Mouse (Mus musculus): Measurements from ENCODE around the gene Krtap16-1. TPM values are rescaled to one million over a fixed set of nuclear protein-coding genes. Genes with fewer than 3 reads are reported as not detected.

Krtap16-1 gene
- polyA plus RNA-seq (2012; rRNA removed), result not detected in 2 replicates

GRCm38 (mm10) chr11:99986180-99986647, at the start of gene Krtap16-1:
Krtap16-1 (minus strand) TSS chr11:99986597.

DNA sequence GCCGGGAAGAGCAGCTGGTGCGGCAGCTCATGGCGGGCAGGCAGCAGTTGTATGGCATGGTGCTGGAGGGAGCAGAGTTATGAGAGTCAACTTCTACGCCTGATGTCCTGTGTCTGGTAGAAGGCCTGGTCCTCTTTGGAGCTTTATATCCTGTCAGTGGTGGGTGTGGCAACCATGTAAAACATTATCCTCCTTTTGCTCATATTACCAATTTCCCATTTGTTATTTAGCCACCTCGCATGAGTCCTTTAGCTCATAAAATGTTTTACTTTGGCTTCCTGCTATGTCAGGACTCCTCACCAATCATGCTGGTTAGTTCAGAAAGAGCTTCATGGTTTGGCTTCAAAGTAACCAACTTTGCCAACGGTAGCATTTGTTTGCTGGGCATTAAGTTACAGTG, 43.4 kb upstream of the Krtap16-1 start, which contains the start of gene Krt33b:
Gene Krt33b (minus strand): TSS at position 101 of the 400 bp plus-strand sequence.

DNA sequence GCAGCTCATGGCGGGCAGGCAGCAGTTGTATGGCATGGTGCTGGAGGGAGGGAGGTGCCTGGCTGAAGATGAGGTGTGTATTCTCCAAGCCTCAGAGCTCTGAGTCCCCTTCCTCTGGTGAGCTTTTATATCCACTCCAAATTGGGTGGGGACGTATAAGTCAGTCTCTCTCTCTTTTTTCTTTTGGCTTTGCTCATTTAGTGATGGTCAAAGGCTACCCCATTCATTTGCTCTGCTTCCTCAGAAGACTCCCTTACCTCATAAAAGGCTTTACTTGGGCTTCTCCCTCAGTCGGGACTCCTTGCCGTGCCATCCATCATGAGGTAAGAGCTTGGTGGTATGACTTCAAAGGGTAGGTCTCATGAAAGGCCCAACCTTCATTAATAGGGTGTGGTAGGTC, 29.7 kb upstream of the Krtap16-1 start, which contains the start of gene Krt33a:
Gene Krt33a (minus strand): TSS at position 101 of the 400 bp plus-strand sequence.

GRCm38 (mm10) chr11:99993620-99994383, 7.4 kb upstream of the Krtap16-1 start, which contains the start of gene Krtap17-1:
Krtap17-1 (minus strand) TSS chr11:99993994.

DNA sequence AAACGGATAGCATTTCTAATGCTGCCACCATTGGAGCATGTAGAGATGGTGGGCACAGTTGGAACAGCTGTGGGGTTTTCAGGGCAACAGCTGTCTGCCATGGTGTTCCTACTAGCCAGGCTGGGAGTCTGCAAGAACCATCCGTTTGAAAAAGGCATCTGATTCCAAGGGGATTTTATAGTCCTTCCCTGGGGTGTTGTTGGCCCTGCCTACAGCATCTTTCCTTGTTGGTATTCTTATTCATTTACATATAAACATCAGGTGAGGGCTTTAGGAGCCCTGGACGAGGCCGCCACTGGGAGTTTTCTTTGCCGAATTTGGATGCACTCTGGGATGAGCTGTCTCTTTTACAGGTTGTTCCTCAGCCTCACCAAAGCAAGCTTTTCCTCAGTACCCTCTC, 7.4 kb downstream of the Krtap16-1 start, which contains the start of gene Krtap29-1:
Gene Krtap29-1 (minus strand): TSS at position 101 of the 400 bp plus-strand sequence.

DNA sequence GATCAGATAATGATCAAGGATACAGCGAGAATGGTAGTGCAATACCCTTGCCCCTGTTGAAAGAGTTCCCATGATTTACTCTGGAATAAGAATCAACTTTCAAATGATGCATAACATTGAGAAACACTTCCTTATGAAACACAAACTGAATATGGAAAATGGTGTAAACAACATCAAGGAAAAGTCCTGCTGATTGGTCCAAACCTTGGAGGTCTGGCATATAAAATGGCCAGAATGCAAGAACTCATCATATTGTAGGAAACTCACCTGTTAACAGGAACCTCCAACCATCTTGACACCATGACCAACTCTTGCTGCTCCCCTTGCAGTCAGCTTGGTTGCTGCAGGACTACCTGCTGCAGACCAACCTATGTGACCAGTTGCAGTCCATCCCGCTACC, 38.2 kb downstream of the Krtap16-1 start, which contains the start of gene Krtap9-5:
Gene Krtap9-5 (plus strand): TSS at position 301 of the 400 bp plus-strand sequence.

GRCm38 (mm10) chr11:99935991-99936390, 50.4 kb downstream of the Krtap16-1 start, which contains the start of gene Krtap31-2:
Krtap31-2 (plus strand) TSS chr11:99936291.

Other genes with a start within 250 kb of the Krtap16-1 start
- not detected in 2 replicates for gene Gm11595, start 213.7 kb downstream of the Krtap16-1 start, polyA plus RNA-seq (2012; rRNA removed)
- gene Krtap4-8, start 205.9 kb downstream of the Krtap16-1 start, polyA plus RNA-seq (2012; rRNA removed), result not detected in 2 replicates
- gene Krtap4-9, start 201.4 kb downstream of the Krtap16-1 start, polyA plus RNA-seq (2012; rRNA removed), result not detected in 2 replicates
- not detected in 2 replicates for gene Gm11596, start 193.1 kb downstream of the Krtap16-1 start, polyA plus RNA-seq (2012; rRNA removed)
- gene Gm11569, start 187.7 kb downstream of the Krtap16-1 start, polyA plus RNA-seq (2012; rRNA removed), result not detected in 2 replicates
- not detected in 2 replicates for gene Gm11554, start 182.2 kb downstream of the Krtap16-1 start, polyA plus RNA-seq (2012; rRNA removed)
- gene Krtap4-13, start 176.7 kb downstream of the Krtap16-1 start, polyA plus RNA-seq (2012; rRNA removed), result not detected in 2 replicates
- not detected in 2 replicates for gene Gm11564, start 170.9 kb downstream of the Krtap16-1 start, polyA plus RNA-seq (2012; rRNA removed)
- gene 2300003K06Rik, start 148.5 kb downstream of the Krtap16-1 start, polyA plus RNA-seq (2012; rRNA removed), result not detected in 2 replicates
- not detected in 2 replicates for gene Krtap4-16, start 135.0 kb downstream of the Krtap16-1 start, polyA plus RNA-seq (2012; rRNA removed)
- not detected in 2 replicates for gene Gm11568, start 128.7 kb downstream of the Krtap16-1 start, polyA plus RNA-seq (2012; rRNA removed)
- gene Gm11559, start 122.1 kb downstream of the Krtap16-1 start, polyA plus RNA-seq (2012; rRNA removed), result not detected in 2 replicates
- not detected in 2 replicates for gene Krtap9-1, start 113.2 kb downstream of the Krtap16-1 start, polyA plus RNA-seq (2012; rRNA removed)
- not detected in 2 replicates for gene Gm11567, start 107.4 kb downstream of the Krtap16-1 start, polyA plus RNA-seq (2012; rRNA removed)
- gene Krtap31-1, start 78.7 kb downstream of the Krtap16-1 start, polyA plus RNA-seq (2012; rRNA removed), result not detected in 2 replicates
- not detected in 2 replicates for gene Gm11565, start 71.8 kb downstream of the Krtap16-1 start, polyA plus RNA-seq (2012; rRNA removed)
- not detected in 2 replicates for gene Krtap31-2, start 50.3 kb downstream of the Krtap16-1 start, polyA plus RNA-seq (2012; rRNA removed)
- not detected in 2 replicates for gene Krtap9-5, start 38.1 kb downstream of the Krtap16-1 start, polyA plus RNA-seq (2012; rRNA removed)
- not detected in 2 replicates for gene Krtap29-1, start 7.5 kb downstream of the Krtap16-1 start, polyA plus RNA-seq (2012; rRNA removed)
- gene Krtap17-1, start 7.4 kb upstream of the Krtap16-1 start, polyA plus RNA-seq (2012; rRNA removed), result not detected in 2 replicates
- not detected in 2 replicates for gene Krt33a, start 29.6 kb upstream of the Krtap16-1 start, polyA plus RNA-seq (2012; rRNA removed)
- not detected in 2 replicates for gene Krt33b, start 43.3 kb upstream of the Krtap16-1 start, polyA plus RNA-seq (2012; rRNA removed)
- gene Krt34, start 55.0 kb upstream of the Krtap16-1 start, polyA plus RNA-seq (2012; rRNA removed), result not detected in 2 replicates
- not detected in 2 replicates for gene Krt31, start 64.0 kb upstream of the Krtap16-1 start, polyA plus RNA-seq (2012; rRNA removed)
- not detected in 2 replicates for gene Krt32, start 101.6 kb upstream of the Krtap16-1 start, polyA plus RNA-seq (2012; rRNA removed)
- not detected in 2 replicates for gene Krt35, start 109.6 kb upstream of the Krtap16-1 start, polyA plus RNA-seq (2012; rRNA removed)
- gene Krt36, start 119.0 kb upstream of the Krtap16-1 start, polyA plus RNA-seq (2012; rRNA removed), result not detected in 2 replicates
- gene Krt13, start 135.0 kb upstream of the Krtap16-1 start, polyA plus RNA-seq (2012; rRNA removed), result not detected in 2 replicates
- 0.02 TPM in 1 of 2 replicates, not detected in the other for gene Krt15, start 149.3 kb upstream of the Krtap16-1 start, polyA plus RNA-seq (2012; rRNA removed)
- gene Krt19, start 162.1 kb upstream of the Krtap16-1 start, polyA plus RNA-seq (2012; rRNA removed), result 7.7 and 10.3 TPM in 2 replicates
- not detected in 2 replicates for gene Krt9, start 206.6 kb upstream of the Krtap16-1 start, polyA plus RNA-seq (2012; rRNA removed)
- gene Krt14, start 221.0 kb upstream of the Krtap16-1 start, polyA plus RNA-seq (2012; rRNA removed), result 0.66 and 0.87 TPM in 2 replicates